Mouse (Mus musculus): Measurements from ENCODE around the gene Dock1.
A peak's percentile ranks its signal among the peaks of the same experiment; 100 is the strongest.

The Dock1 gene

DNA sequence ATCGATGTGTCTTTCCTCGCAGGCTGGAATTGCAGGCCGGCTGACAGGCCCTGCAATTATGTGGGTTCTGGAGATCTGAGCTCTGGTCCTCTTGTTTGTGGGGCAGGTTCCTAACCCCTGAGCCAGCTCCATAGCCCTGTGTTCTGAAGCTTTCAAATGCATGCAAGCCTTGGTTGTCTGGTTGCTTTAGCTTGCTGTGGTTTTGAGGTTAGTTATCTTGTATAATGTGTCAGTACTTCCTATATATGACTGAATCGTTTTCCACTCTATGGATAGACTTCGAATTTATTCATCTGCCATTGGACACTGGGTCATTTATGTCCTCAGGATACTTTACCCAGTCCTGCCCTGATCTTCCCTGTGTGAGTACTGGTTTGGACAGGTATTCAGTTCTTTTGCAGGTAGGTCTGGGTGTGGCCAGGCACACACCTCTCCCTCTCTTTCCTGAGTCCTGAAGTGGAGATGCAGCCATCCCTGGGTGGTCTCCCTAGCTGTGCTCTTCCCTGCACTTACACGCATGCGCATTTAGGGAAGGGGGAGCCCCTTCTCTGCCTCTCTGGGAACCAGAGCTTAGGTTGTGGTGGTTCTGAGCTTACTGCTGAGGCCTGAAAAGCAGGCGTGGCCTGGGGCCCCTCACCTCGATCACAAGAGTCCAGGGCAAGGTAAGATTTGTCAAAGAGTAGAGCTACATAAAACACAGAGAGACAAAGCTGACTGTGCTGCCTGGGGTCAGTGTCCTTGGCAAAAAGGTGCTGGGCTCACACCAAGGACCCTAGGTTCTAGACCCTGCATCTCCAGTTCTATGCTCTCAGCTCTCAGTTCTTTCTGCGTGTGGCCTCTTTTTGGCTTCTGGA, 25.9 kb downstream of the Dock1 start:
- no peak for DNase-seq (ENCODE audit: low spot score)

DNA sequence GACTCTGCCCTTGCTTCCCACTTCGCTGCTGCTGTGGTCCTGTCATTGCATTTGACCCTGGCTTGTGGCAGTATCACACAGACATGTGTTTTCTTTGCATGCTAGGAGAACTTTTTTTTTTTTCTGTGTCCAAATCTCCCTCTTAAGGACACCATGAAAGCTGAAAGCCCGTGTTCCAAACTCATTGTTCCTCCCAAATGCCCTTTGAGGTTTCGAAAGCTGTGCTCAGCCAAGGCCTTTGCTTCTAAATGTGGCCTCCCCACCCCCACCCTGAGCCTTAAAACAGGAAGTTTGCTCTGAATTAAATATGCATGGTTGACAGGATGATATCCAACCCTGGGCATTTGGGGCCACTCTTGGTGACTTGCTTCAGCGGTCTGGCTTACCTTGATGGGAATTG, 27.0 kb downstream of the Dock1 start:
- DNase-seq (ENCODE audit: low spot score), result peak; percentile 11

DNA sequence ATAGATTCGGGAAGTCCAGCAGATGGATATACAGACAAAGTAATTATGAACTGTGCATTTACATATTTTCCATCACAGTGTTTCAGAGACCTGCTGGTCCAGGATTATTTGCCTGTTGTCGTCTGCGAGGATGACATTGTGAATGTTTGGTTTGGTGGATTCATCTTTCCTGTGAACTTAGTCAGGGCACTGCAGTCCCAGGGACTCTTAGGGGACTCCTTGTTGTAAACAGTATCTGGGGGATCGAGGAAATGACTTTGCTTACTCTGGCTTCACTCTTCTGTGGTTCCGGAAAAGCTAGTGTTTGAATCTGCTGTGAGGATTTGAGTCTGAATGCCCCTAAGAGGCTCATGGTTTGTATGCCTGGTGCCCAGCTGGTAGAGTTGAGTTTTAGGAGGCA, 27.8 kb downstream of the Dock1 start:
- no peak for DNase-seq (ENCODE audit: low spot score)

DNA sequence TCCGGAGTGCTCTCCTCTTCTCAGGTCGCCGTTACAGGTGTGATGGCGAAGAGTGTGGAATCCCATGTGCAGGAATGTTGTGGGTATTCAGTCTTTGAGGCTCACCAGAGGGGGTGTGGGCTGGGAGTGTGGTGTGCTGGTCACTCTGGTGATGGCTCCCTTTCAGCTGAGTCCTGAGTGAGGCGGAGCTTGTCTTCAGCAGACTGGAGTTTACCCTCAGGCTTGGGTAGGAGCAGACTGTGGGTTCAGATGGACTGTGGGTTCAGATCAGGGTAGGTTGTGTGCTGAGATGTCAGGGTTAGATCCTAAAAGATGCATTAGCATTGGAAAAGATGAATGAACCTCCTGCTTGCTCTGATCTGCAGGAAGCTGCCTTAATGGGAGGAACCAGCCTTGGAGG, 29.5 kb downstream of the Dock1 start:
- DNase-seq (ENCODE audit: low spot score), result no peak

DNA sequence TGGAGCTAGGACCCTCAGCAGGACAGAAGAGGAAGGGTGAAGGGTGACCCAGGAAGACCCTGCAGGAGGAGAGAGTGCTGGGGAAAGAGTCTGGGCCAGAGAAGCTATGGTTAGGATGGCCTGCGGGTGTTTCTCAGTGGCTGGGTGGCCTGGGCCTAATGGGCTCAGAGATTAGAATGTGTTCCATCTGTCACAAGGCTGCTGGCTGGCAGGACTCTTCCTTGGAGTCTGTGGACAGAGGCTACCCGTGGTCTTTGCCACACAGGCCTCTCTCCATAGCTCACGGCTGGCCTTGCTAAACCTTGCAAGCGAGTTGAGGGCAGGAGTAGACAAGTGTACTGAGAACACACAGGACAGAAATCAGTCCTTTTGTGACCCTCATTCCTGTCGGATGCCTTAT, 32.0 kb downstream of the Dock1 start:
- peak; percentile 35 for DNase-seq (ENCODE audit: low spot score)

DNA sequence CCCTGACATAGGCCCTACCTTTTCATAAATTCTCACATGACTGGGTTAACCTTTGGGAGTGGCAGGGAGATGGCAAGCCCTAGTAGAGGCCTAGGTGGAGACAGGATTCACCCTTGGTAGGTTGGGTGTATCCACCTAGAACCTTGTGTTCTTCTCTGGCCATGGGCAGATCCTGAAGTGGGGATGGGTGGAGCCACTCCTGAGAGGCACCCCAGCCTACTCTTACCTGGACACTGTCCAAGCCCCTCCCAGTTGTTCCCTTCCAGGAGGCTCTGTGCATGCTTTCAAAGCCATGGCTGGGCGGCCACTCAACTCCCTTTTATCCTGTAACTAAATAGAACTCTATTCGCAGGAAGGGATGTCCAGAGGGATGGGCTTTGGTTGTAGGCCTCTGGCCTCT, 33.2 kb downstream of the Dock1 start:
- no peak for DNase-seq (ENCODE audit: low spot score)

DNA sequence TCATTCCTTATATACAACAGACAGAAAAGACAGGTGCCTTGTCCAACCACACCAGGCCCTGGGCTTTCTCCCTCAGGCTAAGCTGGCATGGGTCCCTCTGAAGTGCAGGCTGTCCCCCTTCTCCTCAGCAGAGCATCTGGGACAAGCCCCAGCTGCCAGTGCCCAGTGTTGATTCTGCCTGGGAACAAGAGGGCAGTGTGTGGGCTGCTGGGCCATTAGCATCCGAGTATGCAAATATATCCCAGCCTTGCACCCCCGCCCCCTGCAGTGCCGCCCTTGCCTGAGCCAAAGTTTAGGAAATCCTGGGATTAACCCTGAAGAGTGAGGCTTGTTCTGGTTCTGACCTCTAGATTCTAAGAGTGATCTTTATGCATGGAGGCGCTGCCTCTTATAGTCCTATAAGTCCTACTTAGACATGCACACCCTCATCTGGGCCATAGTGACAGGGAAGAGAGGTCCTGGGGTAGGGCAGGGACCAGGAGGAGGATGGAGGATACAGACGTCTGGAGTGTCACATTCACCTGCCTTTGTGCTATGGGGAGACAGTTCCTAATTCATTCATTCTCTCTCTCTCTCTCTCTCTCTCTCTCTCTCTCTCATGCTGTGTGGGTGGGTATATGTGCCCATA, 38.9 kb downstream of the Dock1 start:
- no peak for DNase-seq (ENCODE audit: low spot score)

DNA sequence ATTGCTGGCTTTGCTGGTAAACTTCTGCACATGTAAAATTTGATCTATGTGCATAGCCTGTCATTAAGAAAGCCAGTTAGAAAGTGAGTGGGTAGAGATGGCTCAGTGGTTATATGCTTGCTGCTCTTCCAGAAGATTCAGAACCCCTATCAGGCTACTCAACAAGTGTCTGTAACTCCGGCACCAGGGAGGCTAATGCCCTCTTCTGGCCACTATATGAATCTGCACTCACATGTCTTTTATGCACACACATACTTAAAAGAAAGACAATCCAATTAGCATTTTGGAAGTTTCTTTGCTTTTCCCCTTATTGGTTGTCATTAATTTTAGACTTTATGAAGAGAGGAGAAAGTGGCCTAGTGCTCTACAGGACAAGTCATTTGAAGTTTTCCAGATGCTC, 41.1 kb downstream of the Dock1 start:
- DNase-seq (ENCODE audit: low spot score), result no peak

DNA sequence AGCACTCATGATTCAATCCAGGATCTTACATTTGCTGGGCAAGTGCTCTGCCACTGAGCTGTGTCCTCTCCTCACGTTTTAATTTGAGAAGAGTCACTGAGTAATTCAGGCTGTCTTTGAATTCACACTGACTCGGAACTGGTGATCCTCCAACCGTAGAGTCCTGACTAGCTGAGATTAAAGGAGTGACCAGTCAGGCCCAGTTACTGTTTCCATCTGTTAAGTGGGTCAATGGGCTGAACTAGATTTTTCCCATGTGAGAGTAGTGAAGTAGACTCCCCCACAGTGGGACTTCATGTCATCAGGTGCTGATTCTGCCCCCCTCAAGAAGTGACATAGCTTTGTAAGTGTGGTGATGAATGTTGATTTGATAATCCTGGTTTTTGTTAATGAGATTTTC, 49.0 kb downstream of the Dock1 start:
- no peak for DNase-seq (ENCODE audit: low spot score)

DNA sequence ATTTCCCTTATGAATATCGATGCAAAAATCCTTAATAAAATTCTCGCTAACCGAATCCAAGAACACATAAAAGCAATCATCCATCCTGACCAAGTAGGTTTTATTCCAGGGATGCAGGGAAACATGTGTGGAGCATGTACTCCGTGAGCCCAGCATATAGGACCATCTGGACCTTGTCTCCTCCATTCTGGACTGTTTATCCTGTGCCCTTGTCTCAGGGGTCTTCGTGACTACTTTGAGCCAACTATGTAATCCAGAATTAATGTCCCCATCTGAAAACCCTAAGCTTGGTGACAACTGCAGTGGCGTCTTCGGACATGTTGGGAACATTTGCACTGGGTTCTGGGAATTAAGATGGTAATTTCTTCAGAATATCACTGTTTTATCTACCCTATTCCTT, 51.9 kb downstream of the Dock1 start:
- DNase-seq (ENCODE audit: low spot score), result no peak

DNA sequence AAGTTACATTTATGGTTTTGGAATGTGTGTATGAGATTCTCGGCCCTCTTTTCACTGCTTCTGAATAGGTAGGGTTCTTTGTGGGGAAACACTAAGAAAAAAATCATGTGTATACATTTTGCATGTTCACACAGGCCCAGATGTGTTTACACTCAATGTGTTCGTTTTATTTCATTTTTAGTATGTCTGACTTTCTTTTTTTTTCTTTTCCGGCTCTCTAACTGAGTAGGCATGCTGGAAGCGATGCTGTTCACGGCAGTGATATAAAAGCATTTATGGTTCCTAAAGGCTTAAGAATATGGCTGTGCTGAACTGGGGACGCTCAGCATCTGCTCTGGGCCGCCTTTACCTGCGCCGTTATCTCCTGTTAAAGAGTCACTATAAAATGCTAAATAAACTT, 52.5 kb downstream of the Dock1 start:
- no peak for DNase-seq (ENCODE audit: low spot score)

DNA sequence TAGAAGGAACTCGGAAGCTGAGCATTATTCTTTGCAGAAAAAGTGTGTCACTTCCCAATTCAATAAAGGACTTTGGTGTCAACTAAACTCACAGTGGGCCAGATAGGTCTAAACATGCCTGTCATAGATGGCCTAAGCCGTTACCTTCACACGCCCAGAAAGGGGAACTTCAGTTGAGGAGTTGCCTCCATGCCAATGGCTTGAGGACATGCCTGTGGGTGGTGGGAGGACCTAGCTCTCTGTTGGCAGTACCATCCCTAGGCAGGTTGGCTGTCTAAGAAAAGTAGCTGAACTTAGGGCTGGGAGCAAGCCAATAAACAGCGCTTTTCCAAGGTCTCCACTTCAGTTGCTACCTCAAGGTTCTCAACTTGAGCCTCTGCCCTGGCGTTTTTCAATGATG, 53.1 kb downstream of the Dock1 start:
- no peak for DNase-seq (ENCODE audit: low spot score)

DNA sequence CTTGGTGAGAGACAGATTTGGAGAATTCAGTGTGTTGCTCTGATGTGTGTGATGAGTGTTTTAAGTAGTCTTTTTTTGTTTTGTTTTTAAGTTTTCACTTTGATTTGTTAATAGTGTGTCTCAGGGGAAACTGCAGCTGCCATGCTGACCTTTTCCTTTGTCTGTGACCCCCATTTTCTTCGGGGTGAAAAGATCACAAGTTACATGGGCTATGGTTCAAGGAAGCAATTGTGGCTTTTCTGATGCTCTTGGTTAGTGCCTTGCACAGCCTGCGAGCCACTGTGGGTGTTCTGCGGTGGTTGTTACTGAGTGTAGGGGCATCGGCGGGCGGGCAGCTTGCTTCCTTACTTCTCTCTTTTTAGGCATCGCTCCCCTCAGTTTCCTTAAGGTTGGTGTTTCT, 54.4 kb downstream of the Dock1 start:
- no peak for DNase-seq (ENCODE audit: low spot score)

DNA sequence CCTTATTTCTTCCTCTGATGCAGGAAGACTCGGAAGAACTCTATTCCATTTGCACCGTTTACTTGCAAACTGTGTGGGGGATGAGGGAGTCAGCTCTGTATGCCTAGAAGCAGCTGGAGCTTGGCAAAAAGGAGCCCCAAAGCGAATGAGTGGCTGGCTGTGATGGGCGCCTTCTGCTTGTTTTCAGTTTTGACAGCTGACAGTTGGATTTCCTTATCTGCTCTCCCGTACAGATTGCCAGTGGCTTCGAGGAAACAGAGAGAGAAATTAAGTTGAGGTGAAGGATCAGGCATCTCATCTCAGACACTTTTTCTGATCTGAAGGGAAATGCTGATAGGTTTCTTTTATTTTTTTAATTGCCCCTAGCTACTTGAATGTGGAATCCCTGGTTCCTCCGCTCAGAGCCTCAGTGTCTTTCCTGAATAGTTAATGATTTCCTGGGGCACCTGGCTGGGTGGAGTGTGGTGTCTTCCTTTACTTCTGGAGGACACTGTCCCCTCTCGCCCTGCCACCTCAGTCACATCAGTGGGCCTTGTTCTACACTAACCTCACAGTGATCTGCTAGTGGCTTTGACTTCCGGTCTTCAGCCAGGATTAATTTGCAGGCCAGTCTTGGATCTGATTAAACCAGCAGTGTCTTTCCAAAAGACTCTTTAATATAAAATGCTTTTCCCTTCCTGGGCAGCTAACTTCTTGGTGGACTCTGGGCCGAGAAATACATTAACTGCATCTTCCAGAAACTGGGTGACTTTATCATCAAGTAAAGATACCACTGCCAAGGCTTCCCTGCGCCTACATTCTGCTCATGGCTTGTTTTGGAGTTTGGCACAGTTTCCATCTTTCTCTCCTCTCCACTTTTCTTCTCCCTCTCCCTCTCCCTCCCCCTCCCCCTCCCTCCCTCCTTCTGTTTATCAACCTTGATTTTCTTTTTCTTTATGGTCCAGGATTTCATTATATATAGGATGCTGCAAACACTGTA, 55.4 kb downstream of the Dock1 start:
- no peak for DNase-seq (ENCODE audit: low spot score)

DNA sequence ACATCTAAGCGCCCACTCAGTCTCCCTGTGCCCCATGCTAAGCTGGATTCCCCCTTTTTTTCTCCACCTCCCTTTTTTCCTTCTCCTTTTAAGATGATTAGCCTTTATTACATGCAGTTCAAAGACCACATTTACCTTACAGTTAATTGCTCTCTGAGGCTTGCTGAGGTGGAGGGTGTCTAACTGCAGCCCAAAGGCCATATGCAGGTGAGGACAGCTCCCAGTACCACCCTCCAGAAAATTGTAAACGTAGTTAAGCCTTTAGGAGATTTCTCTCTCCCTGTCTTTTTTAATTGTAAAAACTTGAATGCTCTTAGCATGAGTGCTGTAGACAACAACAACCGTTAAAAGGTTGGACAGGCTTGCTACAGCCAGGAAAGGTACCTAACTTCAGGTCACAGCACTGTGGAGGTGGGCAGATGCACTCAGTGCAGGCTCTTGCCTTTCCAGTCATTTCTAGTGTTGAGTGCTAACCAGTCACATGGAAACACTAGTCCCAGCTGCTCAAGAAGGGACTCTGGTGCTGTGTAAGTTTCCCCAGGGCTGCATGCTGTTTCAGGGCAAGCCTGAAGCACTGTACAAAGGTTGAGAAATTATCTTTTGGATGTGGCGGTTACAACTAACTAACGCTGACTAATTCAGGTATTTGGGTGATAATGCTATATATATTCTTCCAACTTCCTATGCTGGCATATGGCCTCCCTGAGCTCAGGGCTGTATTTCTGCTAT, 56.2 kb downstream of the Dock1 start:
- DNase-seq (ENCODE audit: low spot score), result no peak

DNA sequence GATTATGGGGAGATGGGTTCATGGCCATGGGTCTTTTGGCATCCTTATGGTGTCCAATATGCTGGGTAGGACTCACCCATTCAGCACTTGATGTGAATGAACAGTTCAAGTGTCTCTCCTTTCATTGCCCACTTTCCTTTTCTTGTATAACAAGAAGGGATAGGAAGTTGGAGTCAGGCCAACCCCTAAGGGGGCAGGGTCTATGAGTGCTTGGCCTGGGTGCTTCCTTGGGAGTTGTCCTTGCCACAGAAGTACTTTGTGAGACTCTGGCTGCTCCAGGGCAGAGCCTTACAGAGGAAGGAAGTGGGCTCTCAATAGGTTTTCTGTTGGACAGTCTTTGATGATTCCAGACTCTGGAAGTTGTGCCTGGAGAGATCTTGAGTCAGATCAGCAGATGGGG, 58.9 kb downstream of the Dock1 start:
- DNase-seq (ENCODE audit: low spot score), result no peak

DNA sequence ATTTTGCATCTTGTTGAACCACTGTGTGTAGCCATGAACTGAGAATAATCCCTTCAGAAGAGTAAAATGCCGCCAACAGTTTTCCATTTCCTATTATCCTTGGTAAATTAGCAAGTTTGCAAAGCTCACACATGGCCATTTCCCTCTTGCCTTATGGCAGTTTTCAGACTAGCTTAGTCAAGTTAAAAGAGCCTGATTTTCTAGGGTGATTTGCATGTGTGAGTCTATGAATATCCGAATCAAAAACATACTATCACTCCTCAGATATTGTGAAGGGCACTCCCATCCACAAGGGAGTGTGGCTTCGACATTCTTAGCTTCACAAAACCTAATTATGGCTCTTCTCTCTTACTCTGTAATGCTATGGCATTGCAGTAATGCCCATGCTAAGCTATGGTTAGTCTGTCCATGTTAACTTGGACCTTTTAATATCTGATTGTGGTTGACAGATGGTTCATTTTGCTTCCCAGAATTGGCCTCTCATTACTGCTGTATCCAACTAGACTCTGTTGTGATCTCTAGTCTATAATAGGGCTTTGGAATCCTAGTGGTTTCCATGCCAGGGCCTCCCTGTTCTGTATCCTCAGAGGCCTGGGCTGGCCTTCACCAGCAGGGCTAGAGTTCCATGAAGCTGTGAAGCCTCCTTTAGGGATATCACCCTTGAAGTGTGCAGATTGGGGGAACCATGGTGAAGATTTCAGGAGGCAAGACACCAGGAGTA, 60.1 kb downstream of the Dock1 start:
- no peak for DNase-seq (ENCODE audit: low spot score)

DNA sequence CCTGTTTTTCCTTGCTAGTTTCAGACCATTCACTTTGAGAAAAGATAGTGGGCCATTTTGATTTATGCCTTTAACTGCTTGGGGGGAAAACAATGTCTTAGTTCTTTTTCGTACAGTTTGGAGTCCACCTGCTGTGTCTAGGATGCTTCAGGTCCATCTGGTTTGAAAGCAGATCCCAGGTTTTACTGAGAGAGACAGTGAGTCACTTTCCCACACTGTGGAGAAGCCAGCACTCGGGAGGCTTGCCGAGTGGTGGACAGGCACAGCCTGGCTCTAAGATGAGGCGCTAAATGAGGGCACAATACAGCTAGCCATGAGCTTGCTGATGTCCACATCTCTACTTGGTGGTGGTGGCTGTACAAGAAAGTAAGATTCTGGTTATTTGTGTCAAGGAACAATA, 76.6 kb downstream of the Dock1 start:
- DNase-seq (ENCODE audit: low spot score), result no peak

DNA sequence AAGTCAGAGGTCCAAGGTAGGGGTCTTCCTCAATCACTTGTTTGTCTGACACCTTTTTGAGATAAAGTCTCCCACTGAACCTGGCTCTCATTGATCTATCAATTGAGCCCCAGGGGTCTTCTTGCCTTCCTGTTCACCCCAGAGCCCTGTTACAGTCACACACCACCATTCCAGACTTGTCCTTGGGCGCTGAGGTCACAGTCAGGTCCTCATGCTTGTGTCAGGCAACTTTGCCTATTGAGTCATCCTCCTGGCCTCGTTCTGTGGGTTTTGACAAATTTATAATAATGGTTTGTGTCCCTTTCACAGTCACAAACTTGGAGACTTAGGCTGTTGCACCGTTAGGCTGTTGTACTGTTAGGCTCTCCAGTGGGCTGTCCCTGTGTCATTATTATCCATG, 77.9 kb downstream of the Dock1 start:
- DNase-seq (ENCODE audit: low spot score), result no peak

DNA sequence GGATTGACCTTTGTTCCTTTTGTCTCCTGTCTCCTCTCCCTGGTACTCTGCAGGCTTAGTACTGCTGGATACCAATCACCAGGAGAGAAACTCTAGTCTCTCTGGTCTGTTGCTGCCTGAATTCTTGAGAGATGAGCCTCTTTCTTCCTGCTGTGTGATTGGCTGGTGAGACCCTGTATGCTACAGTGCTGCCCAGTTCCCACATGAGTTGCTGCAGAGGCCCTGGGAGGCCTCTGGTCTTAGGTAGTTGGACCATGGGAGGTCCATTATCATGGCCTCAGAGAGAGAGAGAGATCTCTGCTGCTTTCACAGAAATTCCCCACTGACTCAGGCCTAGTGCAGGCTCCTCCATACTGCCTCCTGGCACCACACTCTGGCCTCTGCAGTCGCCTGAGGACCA, 79.2 kb downstream of the Dock1 start:
- DNase-seq (ENCODE audit: low spot score), result no peak

DNA sequence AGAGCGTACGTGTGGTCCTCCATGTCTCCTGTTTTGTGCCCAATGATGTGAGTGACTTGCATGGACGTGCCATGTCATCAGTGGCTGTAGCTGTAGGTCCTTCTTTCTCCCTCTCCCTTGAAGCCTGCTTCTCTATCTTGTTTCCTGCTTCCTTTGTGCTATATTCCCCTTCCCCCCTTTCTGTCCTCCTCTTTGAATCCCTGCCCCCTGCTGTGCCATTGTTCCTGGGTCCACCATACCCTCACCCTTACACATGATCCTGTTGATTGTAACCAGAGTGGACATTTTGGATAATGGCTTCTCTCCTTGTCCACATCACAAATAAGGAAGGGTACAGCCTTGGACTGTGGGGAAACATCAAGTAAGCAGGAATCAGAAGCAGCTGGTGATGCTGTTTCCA, 81.0 kb downstream of the Dock1 start:
- no peak for DNase-seq (ENCODE audit: low spot score)
